Mouse (Mus musculus) thymus, postnatal 0 days (tissue): ENCODE data around the gene Gm36176. TPM values are rescaled to one million over a fixed set of nuclear protein-coding genes. Genes with fewer than 3 reads are reported as not detected.

Source experiments
- DNase-seq: peaks from one replicate; pipeline ENCODE4 v3.0.0-alpha.2; 2015; ENCODE audit warnings: low spot score
- polyA plus RNA-seq: library from polyadenylated mRNA; unstranded; fragments of >200 nt; fragmentation: Nextera tagmentation; extraction: Ambion mirVana; gene quantifications from 2 replicates; pipeline ENCODE4 v1.2.1, GENCODE M21; 2015

The Gm36176 gene
- polyA plus RNA-seq, 1 experiment from 2014 or later: not detected

GRCm38 (mm10) chr10:77880305-77880704, 33.7 kb downstream of the Gm36176 start:
- DNase-seq: no peak

GRCm38 (mm10) chr10:77882553-77882952, 36.0 kb downstream of the Gm36176 start:
- no peak for DNase-seq

DNA sequence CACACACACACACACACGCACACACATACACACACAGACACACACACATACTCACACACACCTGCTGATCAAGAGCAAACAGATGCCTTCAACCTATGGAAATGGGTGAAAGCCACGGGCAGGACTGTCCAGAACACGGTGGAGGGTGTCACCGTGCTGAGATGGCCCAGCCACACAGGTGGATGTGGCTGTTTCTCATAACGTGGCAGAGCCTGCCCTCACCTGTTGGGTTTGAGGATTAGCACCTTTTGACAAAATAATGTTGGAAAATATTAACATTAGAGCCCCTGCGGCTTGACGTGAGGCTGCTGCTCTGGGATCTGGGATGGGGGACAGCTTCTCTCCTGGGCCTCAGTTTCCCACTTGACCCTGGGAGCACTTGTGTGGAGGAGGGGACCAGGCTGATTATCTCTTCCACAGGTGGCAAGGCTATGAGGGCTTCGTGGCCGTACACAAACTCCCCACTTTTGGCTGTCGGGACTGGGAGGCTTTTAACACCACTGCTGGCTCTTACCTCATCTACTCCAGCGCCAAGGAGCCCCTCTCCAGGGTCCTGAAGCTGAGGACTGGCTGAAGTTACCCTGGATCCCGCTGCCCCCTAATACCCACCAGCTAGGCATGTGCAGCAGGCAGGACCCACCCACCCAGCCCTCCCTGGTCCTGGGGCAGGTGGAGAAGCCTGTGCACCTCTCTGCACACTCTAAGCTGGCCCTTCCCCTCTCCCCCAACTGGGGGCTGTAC, 39.6 kb downstream of the Gm36176 start:
- DNase-seq: no peak

DNA sequence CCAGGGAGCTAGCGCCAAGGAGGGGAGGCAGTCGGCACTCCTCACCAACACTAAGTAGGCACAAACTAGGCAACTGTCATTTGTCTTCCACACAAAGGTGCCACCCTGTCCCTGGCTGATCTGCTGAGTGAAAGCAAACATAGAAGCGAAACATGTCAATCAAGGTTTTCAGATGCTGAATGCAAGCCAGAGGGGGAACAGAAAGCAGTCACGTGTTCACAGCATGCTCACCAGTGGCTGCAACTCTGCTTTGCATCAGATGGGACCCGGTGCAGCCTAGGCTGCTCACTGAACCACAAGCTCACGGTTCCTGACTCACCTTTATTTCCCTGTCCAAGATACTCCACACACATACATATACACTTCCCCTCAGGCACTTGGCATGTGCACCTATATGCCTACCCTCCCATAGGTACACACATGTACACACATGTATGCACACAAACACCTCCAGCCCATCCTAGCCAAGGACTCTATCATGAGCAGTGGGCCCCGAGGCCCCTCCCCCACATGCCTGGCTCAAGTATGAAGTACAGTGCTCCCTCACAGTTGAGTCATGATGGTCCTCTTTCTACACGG, 44.5 kb downstream of the Gm36176 start:
- DNase-seq: no peak

GRCm38 (mm10) chr10:77895562-77895961, 49.0 kb downstream of the Gm36176 start:
- no peak for DNase-seq

Other genes starting within 250 kb of the Gm36176 start
- 251 and 259 TPM in 2 replicates for gene Sumo3, start 240.7 kb upstream of the Gm36176 start, polyA plus RNA-seq
- 9.2 and 23.4 TPM in 2 replicates for gene Gm49325, start 240.6 kb upstream of the Gm36176 start, polyA plus RNA-seq
- 67.9 and 69.8 TPM in 2 replicates for gene Ube2g2, start 224.5 kb upstream of the Gm36176 start, polyA plus RNA-seq
- 0.77 and 0.84 TPM in 2 replicates for gene Tspear, start 160.2 kb upstream of the Gm36176 start, polyA plus RNA-seq
- gene Gm19402, start 156.0 kb upstream of the Gm36176 start, polyA plus RNA-seq: not detected in 2 replicates
- gene Gm9508, start 149.6 kb upstream of the Gm36176 start, polyA plus RNA-seq: not detected in 2 replicates
- not detected in 2 replicates for gene Gm10272, start 140.2 kb upstream of the Gm36176 start, polyA plus RNA-seq
- not detected in 2 replicates for gene Gm10024, start 135.3 kb upstream of the Gm36176 start, polyA plus RNA-seq
- gene Gm10142, start 131.0 kb upstream of the Gm36176 start, polyA plus RNA-seq: not detected in 2 replicates
- gene Krtap12-1, start 126.2 kb upstream of the Gm36176 start, polyA plus RNA-seq: not detected in 2 replicates
- not detected in 2 replicates for gene Gm10100, start 120.3 kb upstream of the Gm36176 start, polyA plus RNA-seq
- not detected in 2 replicates for gene Gm18596, start 104.2 kb upstream of the Gm36176 start, polyA plus RNA-seq
- gene Gm9736, start 95.4 kb upstream of the Gm36176 start, polyA plus RNA-seq: not detected in 2 replicates
- gene Gm3233, start 87.1 kb upstream of the Gm36176 start, polyA plus RNA-seq: not detected in 2 replicates
- gene Gm3238, start 75.5 kb upstream of the Gm36176 start, polyA plus RNA-seq: not detected in 2 replicates
- not detected in 2 replicates for gene Gm7138, start 69.9 kb upstream of the Gm36176 start, polyA plus RNA-seq
- gene Gm3250, start 64.3 kb upstream of the Gm36176 start, polyA plus RNA-seq: not detected in 2 replicates
- not detected in 2 replicates for gene Gm7137, start 58.6 kb upstream of the Gm36176 start, polyA plus RNA-seq
- not detected in 2 replicates for gene Gm9639, start 51.7 kb upstream of the Gm36176 start, polyA plus RNA-seq
- gene Gm19668, start 47.7 kb upstream of the Gm36176 start, polyA plus RNA-seq: not detected in 2 replicates
- gene Gm9507, start 35.0 kb upstream of the Gm36176 start, polyA plus RNA-seq: not detected in 2 replicates
- gene Gm2696, start 32.1 kb upstream of the Gm36176 start, polyA plus RNA-seq: not detected in 2 replicates
- gene Krtap10-4, start 19.7 kb upstream of the Gm36176 start, polyA plus RNA-seq: not detected in 2 replicates
- not detected in 2 replicates for gene Krtap10-10, start 10.9 kb upstream of the Gm36176 start, polyA plus RNA-seq
- gene Gm10318, start 6.1 kb downstream of the Gm36176 start, polyA plus RNA-seq: not detected in 2 replicates
- gene Gm3285, start 15.2 kb downstream of the Gm36176 start, polyA plus RNA-seq: not detected in 2 replicates
- 1.2 TPM in 2 replicates for gene Lrrc3, start 55.7 kb downstream of the Gm36176 start, polyA plus RNA-seq
- gene Trpm2, start 123.8 kb downstream of the Gm36176 start, polyA plus RNA-seq: 18.1 and 21.8 TPM in 2 replicates
- gene 1810043G02Rik, start 131.7 kb downstream of the Gm36176 start, polyA plus RNA-seq: 20.9 and 21.0 TPM in 2 replicates
- 41.1 and 45.5 TPM in 2 replicates for gene Pfkl, start 163.3 kb downstream of the Gm36176 start, polyA plus RNA-seq
- gene Dnmt3l, start 195.1 kb downstream of the Gm36176 start, polyA plus RNA-seq: 0.69 and 1.1 TPM in 2 replicates
- 8.8 and 10.1 TPM in 2 replicates for gene Aire, start 196.8 kb downstream of the Gm36176 start, polyA plus RNA-seq
- gene Icosl, start 222.5 kb downstream of the Gm36176 start, polyA plus RNA-seq: 6.2 and 6.7 TPM in 2 replicates